Mouse (Mus musculus): ENCODE data around the gene Myl4. TPM values are rescaled to one million over a fixed set of nuclear protein-coding genes. Genes with fewer than 3 reads are reported as not detected.
"Not testable (repeated sequence)": the region's sequence is repeated elsewhere in the genome, so short reads cannot be mapped to it uniquely, and the experiment has no call there.

The Myl4 gene
- polyA plus RNA-seq, 1 experiment from 2014 or later, result 14.6 TPM

DNA sequence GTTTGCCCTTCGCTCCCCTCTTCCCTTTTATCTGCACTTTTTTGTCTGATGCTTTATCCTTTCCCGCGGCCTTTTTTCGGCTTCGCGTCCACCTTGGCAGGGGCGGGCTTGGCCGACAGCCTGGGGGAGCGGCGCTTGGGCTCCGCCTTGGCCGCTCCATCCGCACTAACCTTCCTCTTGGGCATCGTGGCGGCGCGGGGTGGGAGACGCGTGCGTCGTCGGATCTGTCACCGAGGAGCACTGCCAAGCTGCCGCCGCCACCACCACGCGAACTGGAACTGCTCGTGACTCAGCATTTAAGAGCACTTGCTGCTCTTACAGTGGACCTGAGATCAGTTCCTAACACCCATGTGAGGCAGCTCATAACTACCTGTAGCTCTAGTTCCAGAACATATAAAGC lies 20.9 kb downstream of the Myl4 start:
- WGBS (ENCODE audit: insufficient replicate concordance), result 2% methylated on average over 28 of the region's 28 CpGs
- not testable (repeated sequence) for H3K36me3 ChIP-seq (replicated peaks); H3K9me3 ChIP-seq (replicated peaks); H3K27ac ChIP-seq (replicated peaks)
- Histone ChIP-seq H3K4me2 (peak overlapping the region; percentile 78), H3K4me3 (replicated peaks) (peak overlapping the region; percentile 45), H3K4me1 (replicated peaks) (peaks cover 10% of the 10 kb centered on the region), H3K27me3 (peaks cover 22% of the 10 kb centered on the region), H3K9ac (peak overlapping the region; percentile 40; the same call in 1 of the 2 replicates)
- ATAC-seq (ENCODE audit: insufficient read depth), result peak; percentile 71

DNA sequence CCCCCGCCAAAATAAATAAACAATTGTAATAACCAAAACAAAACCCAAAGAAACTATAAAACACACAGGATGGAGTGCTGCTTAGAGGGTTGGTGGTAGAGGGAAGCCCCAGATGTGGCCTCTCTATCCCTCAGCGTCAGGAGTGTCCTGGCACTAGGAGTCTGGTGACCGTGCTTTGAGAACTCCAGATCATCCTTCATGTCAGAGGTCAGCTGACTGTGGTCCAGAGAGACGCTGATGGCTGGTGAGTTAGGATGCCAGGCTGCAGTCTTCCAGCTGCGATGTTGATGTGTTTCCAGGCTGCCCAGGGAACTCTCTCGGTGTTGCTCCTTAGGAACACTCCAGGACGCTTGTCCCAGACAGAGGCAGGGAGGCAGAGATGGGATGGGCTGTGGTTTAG lies 21.6 kb downstream of the Myl4 start:
- WGBS (ENCODE audit: insufficient replicate concordance), result 64% methylated on average over 7 of the region's 7 CpGs

DNA sequence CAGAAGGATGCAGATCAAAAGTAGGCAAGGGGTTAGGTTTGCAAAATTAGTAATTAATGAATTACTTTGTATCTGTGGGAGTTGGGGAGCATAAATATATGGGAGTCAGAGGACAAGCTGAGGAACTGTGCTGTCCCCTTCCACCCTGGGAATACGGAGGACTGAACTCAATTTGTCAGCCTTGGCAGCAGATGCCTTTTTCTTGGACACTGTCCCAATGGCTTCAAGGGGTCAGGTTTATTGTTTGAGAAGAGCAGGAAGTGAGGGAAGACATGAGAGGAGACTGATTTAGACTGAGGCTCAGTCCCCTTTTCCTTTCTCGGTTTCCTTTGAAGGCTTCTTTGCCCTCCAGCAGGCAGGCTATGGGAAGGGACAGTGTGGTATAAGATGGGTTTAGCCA lies 22.1 kb downstream of the Myl4 start:
- no peak overlapping the region for H3K27ac ChIP-seq (replicated peaks)
- H3K4me2 ChIP-seq, result no peak overlapping the region
- no peaks in the 10 kb centered on the region for H3K9me3 ChIP-seq (replicated peaks)
- H3K36me3 ChIP-seq (replicated peaks), result no peaks in the 10 kb centered on the region
- H3K4me1 ChIP-seq (replicated peaks), result peaks cover 10% of the 10 kb centered on the region
- ATAC-seq (ENCODE audit: insufficient read depth), result no peak
- 51% methylated on average over 2 of the region's 2 CpGs for WGBS (ENCODE audit: insufficient replicate concordance)
- no peak overlapping the region for H3K4me3 ChIP-seq (replicated peaks)
- no peak overlapping the region for H3K9ac ChIP-seq
- peaks cover 28% of the 10 kb centered on the region for H3K27me3 ChIP-seq

More for the DNA sequence above, 21.6 kb downstream of the Myl4 start:
- Histone ChIP-seq H3K4me1 (replicated peaks) (peaks cover 10% of the 10 kb centered on the region), H3K9ac (no peak overlapping the region), H3K4me3 (replicated peaks) (no peak overlapping the region), H3K27me3 (peaks cover 23% of the 10 kb centered on the region), H3K9me3 (replicated peaks) (no peaks in the 10 kb centered on the region), H3K4me2 (no peak overlapping the region), H3K36me3 (replicated peaks) (no peaks in the 10 kb centered on the region), H3K27ac (replicated peaks) (no peak overlapping the region)
- ATAC-seq (ENCODE audit: insufficient read depth), result no peak

DNA sequence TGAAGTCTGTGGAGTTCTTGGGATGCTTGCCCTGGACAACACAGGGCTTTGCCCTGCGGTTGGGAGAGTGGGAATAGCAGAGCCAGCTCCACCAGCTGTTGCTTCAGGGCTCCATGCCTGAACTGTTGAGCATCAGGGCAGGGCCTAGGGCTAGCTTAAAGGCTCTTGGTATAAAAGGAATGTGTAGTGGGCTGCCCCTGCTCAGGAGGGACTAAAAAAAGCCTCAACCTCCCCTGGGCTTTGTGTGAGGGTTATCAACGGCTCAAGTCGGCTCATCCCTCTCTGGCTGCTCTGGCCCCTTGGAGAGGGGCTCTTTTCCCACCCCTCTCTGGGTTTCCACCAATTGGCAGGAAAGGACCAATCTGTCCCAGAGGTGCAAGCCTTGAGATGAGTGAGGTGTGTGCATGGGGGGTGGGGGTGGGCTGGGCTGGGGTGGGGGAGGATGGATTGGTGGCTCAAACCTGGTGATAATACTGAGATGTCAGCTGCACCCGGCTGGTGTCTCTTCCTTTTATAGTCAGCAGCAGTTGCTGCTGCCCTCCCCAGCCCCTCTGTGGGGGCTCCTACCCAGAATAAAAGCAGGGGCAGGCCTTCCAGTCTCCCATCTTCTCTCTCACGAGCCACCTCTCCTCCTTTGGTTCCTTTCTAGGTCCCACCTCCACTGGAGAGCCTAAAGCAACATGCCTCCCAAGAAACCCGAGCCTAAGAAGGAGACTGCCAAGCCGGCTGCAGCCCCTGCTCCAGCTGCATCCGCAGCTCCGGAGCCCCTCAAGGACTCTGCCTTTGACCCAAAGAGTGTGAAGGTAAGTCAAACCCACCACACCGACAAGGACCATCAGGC lies 26.5 kb downstream of the Myl4 start:
- ATAC-seq (ENCODE audit: insufficient read depth), result no peak
- Histone ChIP-seq H3K36me3 (replicated peaks) (no peaks in the 10 kb centered on the region), H3K4me2 (no peak overlapping the region), H3K4me1 (replicated peaks) (no peaks in the 10 kb centered on the region), H3K9me3 (replicated peaks) (no peaks in the 10 kb centered on the region), H3K27ac (replicated peaks) (no peak overlapping the region), H3K9ac (no peak overlapping the region), H3K4me3 (replicated peaks) (no peak overlapping the region), H3K27me3 (peaks cover 54% of the 10 kb centered on the region)
- 60% methylated on average over 10 of the region's 10 CpGs for WGBS (ENCODE audit: insufficient replicate concordance)

DNA sequence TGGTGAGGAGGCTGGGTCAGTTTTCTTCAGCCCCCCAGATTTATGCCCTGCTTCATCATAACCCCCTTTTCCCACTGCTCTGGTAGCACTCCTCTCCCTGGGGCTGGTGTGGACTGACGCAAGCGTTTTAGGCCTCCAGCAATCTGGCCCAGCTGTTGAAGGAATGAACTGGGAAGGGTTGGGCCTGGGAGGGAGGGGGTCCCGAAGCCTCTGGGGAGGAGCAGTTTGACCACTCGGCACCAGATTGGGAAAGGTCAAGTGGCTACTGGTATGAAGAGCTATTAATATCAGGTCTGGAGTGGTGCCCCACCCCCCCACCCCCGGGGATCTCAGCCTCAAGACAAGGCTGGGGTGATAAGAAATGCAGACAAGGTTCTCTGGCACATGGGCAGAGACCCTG lies 27.6 kb downstream of the Myl4 start:
- H3K9me3 ChIP-seq (replicated peaks), result no peaks in the 10 kb centered on the region
- no peak for ATAC-seq (ENCODE audit: insufficient read depth)
- no peak overlapping the region for H3K9ac ChIP-seq
- H3K27me3 ChIP-seq, result peaks cover 53% of the 10 kb centered on the region
- no peak overlapping the region for H3K27ac ChIP-seq (replicated peaks)
- H3K4me2 ChIP-seq, result no peak overlapping the region
- H3K4me3 ChIP-seq (replicated peaks), result no peak overlapping the region
- H3K36me3 ChIP-seq (replicated peaks), result no peaks in the 10 kb centered on the region
- 45% methylated on average over 5 of the region's 5 CpGs for WGBS (ENCODE audit: insufficient replicate concordance)
- H3K4me1 ChIP-seq (replicated peaks), result no peaks in the 10 kb centered on the region

DNA sequence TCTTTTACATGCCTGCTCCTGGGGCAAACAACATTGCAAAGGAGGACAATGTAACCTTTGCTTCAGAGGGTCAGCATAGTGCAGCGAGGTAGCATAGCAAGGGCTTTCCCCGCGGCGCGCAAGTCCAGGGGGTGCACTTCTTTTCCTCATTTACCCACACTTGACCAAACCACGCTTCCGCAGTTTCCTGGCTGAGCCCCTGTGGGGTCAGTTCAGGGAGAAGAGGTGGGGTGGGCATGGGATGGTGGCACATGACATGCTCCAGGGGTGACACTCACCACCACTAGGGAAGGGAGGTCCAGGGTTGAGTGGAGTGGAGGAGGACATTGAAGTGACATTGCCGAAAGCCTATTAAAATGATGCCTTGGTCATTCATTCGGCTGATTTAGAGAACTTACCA lies 28.6 kb downstream of the Myl4 start:
- Histone ChIP-seq H3K27ac (replicated peaks) (no peak overlapping the region), H3K4me2 (no peak overlapping the region), H3K9me3 (replicated peaks) (no peaks in the 10 kb centered on the region), H3K4me3 (replicated peaks) (no peak overlapping the region), H3K4me1 (replicated peaks) (no peaks in the 10 kb centered on the region), H3K9ac (no peak overlapping the region), H3K27me3 (peaks cover 54% of the 10 kb centered on the region), H3K36me3 (replicated peaks) (no peaks in the 10 kb centered on the region)
- ATAC-seq (ENCODE audit: insufficient read depth), result no peak
- 50% methylated on average over 9 of the region's 9 CpGs for WGBS (ENCODE audit: insufficient replicate concordance)

DNA sequence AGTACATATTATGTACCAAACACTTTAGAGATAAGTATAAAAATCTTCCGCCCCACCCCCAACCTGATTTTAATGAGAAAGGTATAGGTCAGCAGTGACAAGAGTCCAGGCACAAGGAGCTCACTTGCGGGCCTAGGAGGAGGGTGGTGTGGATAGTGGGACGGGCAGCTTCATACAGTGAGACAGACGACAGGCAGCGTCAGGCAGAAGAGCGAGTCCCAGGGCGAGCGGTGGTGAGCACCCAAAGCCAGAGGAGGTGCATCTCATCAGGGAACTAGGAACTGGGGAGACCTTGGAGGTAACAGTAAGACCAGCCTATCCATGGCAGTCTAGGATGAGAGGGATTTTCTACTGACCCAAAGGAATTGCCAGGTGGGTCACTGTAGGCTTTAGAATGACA lies 29.1 kb downstream of the Myl4 start:
- H3K4me2 ChIP-seq, result no peak overlapping the region
- H3K27ac ChIP-seq (replicated peaks), result no peak overlapping the region
- WGBS (ENCODE audit: insufficient replicate concordance), result 80% methylated on average over 8 of the region's 8 CpGs
- no peak for ATAC-seq (ENCODE audit: insufficient read depth)
- H3K27me3 ChIP-seq, result peaks cover 54% of the 10 kb centered on the region
- no peaks in the 10 kb centered on the region for H3K36me3 ChIP-seq (replicated peaks)
- no peaks in the 10 kb centered on the region for H3K9me3 ChIP-seq (replicated peaks)
- no peak overlapping the region for H3K9ac ChIP-seq
- H3K4me1 ChIP-seq (replicated peaks), result no peaks in the 10 kb centered on the region
- no peak overlapping the region for H3K4me3 ChIP-seq (replicated peaks)

DNA sequence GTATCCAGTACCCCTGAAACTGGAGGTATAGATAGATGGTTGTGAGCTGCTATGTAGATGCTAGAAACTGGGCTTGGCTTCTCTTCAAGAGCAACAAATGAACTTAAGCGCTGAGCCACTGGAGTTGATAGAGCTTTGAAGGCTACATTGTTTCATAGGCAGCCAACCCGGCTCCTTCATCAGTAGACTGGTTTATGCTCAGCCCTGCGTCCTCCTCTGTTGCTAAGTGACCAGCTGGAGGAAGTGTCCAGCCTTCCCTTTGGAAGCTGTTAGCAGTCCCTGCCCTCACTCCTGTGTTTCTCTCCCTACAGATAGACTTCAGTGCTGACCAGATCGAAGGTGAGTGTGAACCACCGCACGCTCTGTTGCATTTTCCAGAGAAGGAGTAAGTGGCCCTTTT lies 29.6 kb downstream of the Myl4 start:
- no peak overlapping the region for H3K4me2 ChIP-seq
- H3K36me3 ChIP-seq (replicated peaks), result no peaks in the 10 kb centered on the region
- H3K27ac ChIP-seq (replicated peaks), result no peak overlapping the region
- no peaks in the 10 kb centered on the region for H3K4me1 ChIP-seq (replicated peaks)
- no peak for ATAC-seq (ENCODE audit: insufficient read depth)
- no peaks in the 10 kb centered on the region for H3K9me3 ChIP-seq (replicated peaks)
- WGBS (ENCODE audit: insufficient replicate concordance), result 72% methylated on average over 6 of the region's 6 CpGs
- no peak overlapping the region for H3K4me3 ChIP-seq (replicated peaks)
- H3K27me3 ChIP-seq, result peaks cover 54% of the 10 kb centered on the region
- H3K9ac ChIP-seq, result no peak overlapping the region

DNA sequence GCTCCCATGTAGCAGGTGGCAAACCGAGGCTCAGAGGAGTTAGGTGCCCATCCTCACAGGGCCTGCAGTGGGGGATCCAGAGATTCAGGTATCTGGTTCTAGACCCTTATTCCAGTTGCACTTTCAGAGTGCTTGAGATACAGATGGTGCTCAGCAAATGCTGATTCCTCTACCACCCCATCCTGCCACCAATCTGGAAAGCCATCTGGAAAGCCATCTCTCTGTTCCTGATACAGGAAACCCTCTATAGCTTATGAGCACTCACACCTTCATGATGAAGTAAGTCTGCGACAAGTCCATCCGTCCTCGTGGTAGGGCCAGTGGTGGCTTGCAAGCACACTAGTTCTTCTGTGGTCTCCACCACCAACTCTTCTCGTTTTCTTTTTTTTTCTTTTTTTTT lies 30.1 kb downstream of the Myl4 start:
- WGBS (ENCODE audit: insufficient replicate concordance), result 53% methylated on average over 5 of the region's 5 CpGs
- Histone ChIP-seq H3K4me3 (replicated peaks) (no peak overlapping the region), H3K4me1 (replicated peaks) (no peaks in the 10 kb centered on the region), H3K36me3 (replicated peaks) (no peaks in the 10 kb centered on the region), H3K9me3 (replicated peaks) (no peaks in the 10 kb centered on the region), H3K9ac (no peak overlapping the region), H3K27ac (replicated peaks) (no peak overlapping the region), H3K27me3 (peaks cover 54% of the 10 kb centered on the region), H3K4me2 (no peak overlapping the region)
- ATAC-seq (ENCODE audit: insufficient read depth), result no peak

DNA sequence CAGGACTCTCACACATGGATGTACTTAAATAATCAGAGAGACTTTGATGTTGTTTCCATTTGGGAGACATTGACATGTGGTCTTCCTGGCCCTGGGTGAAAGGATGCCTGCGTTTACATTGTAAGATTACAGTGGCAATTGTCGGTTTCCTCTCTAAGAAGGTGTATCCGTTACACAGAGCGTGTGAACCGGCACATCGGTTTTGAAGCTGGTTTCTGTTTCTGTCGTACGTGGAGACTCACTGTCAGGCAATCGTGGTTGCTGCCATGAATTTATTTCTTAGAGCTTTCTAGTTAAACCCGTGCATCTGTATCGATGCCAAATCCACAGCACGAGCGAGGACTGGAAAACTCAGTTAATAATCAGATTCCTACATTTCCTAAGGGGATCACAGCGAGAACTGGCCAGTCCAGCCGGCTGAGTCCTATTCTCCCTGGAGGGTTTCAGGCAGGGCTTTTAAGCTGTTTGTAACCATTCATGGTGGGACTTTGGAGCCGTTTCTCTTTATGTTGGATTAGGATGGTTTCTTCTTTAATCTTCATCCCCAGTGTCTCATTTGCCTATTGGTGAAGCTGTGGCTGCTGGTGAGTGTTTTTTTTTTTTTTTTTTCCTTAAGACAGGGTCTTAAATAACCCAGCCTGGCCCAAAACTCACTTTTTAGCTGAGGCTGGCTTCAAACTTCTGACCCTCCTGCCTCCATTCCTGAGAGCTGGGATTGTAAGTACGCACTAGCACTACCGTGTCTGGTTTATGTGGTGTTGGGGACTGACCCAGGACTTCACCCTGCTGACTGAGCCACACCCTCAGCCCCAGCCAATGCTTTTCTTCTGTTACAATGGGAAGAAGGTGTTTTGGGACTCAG lies 31.2 kb downstream of the Myl4 start:
- H3K9ac ChIP-seq, result no peak overlapping the region
- H3K4me3 ChIP-seq (replicated peaks), result no peak overlapping the region
- H3K27me3 ChIP-seq, result peaks cover 54% of the 10 kb centered on the region
- ATAC-seq (ENCODE audit: insufficient read depth), result no peak
- no peak overlapping the region for H3K27ac ChIP-seq (replicated peaks)
- WGBS (ENCODE audit: insufficient replicate concordance), result 15% methylated on average over 18 of the region's 18 CpGs
- H3K9me3 ChIP-seq (replicated peaks), result no peaks in the 10 kb centered on the region
- H3K36me3 ChIP-seq (replicated peaks), result no peaks in the 10 kb centered on the region
- no peak overlapping the region for H3K4me2 ChIP-seq
- no peaks in the 10 kb centered on the region for H3K4me1 ChIP-seq (replicated peaks)

DNA sequence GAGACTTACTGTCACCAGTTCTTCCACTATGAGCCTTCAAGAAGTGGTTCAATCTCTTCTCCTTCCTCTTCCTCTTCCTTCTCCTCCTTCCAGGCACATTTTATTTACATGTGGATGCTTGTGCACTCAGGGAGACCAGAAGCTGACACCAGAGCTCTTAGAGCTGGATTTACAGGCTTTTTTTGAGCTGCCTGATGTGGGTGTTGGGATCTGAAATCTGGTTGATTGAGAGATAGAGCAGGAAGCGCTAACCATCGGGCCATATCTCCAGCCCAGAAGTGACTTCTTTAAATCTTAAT lies 31.8 kb downstream of the Myl4 start:
- 19% methylated on average over 2 of the region's 2 CpGs for WGBS (ENCODE audit: insufficient replicate concordance)

More for the DNA sequence above, 31.8 kb downstream of the Myl4 start:
- no peaks in the 10 kb centered on the region for H3K36me3 ChIP-seq (replicated peaks)
- H3K4me2 ChIP-seq, result no peak overlapping the region
- H3K4me3 ChIP-seq (replicated peaks), result no peak overlapping the region
- H3K27me3 ChIP-seq, result peaks cover 52% of the 10 kb centered on the region
- H3K9ac ChIP-seq, result no peak overlapping the region
- ATAC-seq (ENCODE audit: insufficient read depth), result no peak
- no peaks in the 10 kb centered on the region for H3K9me3 ChIP-seq (replicated peaks)
- H3K27ac ChIP-seq (replicated peaks), result no peak overlapping the region
- no peaks in the 10 kb centered on the region for H3K4me1 ChIP-seq (replicated peaks)
